Mouse (Mus musculus): Measurements from ENCODE around the gene Sertad2.

The Sertad2 gene

GRCm38 (mm10) chr11:20544801-20545515 is 1.9 kb downstream of the Sertad2 start:
- in situ Hi-C loops (cut with MboI, MseI): loop anchor here (10.0 kb wide), 1 partner anchor 560 kb away; no protein-coding TSS in a partner anchor

- in situ Hi-C loops (cut with MboI, MseI): loop anchor here (10.0 kb wide), 1 partner anchor 565 kb away; no protein-coding TSS in a partner anchor
These were observed 6.4 kb downstream of the Sertad2 start for GRCm38 (mm10) chr11:20549481-20549880.

DNA sequence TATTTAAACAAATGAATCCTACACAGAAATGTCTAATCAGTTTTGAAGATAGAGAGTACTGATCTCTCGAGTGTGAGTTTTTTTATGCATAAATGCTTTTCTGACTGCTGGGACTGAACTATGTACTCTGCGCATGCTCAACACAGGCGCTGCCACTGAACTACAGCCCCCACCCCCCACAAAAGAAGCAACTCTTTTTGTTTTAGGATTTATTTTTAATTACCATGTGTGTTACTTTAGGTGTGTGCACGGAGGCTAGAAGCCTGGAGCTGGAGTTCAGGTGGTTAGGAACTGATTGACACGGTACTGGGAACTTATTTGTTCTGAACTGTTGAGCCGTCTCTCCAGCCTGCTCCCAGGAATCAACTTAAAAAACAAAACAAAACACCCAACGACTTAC is 7.1 kb downstream of the Sertad2 start:
- in situ Hi-C loops (cut with MboI, MseI): no loop called here

DNA sequence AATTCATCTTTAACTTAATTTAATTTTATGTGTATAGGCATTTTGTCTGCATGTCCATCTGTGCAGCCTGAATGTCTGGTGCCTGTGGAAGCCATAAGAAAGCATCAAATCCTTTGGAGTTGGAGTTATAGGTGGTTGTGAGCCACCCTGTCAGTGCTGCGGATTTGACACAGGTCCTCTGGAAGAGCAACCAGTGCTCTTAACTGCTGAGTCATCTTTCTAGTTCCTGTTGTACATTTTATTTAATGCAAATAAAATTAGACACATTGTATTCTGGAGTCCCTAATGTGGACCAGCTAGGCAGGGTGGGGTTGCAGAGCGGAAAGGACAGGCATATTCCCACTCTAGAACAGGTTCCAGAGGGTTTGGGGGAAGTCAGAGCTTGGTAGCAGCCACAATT is 9.0 kb downstream of the Sertad2 start:
- in situ Hi-C loops (cut with MboI, MseI): no loop called here

DNA sequence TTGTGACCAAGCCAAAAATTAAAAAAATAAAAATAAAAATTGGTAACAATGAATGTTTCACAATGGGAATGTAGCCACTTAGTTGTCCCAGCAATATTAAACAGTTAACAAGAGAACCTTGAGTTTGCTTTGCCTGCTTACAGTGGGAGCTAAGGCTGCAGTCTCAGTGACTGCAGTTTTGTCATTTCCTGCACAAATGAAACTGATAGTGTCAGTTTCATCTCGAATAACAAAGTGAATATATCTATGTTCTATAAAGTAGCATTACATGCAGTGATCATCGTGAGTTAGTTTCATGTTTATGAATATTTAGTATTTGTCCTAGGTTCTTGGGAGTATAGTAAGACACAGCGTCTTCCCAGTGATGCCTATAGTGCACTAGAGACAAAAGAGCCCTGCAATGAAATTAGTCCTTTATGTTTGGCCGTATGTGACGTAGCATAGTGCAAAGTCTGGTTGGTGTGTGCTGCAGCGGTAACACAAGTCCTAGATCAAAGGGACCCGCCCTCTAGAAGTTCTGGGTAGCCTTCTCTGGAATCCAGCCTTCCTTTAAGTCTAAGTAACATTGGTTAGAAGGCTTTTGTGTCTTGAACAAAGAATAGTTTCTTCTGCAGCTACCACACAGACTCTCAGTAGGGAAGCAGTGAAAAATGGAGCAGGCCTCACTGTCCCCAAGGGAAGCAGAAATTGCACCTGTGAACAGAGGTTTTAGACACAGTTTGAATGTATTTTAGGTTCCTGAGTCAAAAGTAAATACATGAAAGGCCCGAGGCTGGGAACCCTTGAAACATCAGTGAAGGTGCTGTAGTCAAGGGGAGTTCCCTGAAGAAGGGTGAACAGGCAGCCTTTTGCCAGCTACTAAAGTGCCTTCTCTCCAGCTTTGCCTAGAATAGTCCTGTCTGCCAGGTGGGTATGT is 10.0 kb downstream of the Sertad2 start:
- in situ Hi-C loops (cut with MboI, MseI): no loop called here

GRCm38 (mm10) chr11:20555651-20556050 is 12.6 kb downstream of the Sertad2 start:
- in situ Hi-C loops (cut with MboI, MseI): no loop called here

GRCm38 (mm10) chr11:20556163-20556911 is 13.3 kb downstream of the Sertad2 start:
- in situ Hi-C loops (cut with MboI, MseI): no loop called here

GRCm38 (mm10) chr11:20559236-20559950 is 16.3 kb downstream of the Sertad2 start:
- in situ Hi-C loops (cut with MboI, MseI): no loop called here

DNA sequence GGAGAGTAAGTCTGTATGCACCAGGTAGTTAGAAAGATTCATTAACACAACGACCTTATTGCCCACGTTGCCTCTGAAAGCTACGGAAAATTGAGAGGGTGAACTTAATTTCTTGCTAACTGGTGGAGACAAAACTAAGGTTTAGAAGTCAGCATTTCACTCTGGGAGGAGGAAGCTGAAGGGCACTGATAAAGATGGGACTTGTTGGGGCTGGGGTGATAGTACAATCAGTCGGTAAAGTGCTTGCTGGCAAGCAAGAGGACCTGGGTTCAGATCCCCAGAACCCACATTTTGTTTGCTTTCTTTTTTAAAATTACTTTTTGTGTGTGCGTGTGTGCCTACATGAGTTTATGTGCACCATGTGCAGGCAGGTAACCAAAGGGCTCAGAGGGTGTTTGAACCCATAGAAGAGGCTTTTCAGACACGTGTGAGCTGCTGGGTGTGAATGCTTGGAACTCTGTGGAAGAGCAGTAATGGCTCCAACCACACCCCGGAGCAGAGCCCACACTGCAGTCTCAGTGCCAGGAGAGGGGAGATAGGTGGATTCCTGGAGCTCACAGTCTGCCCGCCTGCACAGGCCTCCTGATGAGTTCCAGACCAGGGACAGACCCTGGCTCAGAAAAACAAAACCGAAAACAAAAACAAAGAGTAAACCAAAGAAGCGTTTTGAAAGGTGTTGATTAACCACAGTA is 17.0 kb downstream of the Sertad2 start:
- in situ Hi-C loops (cut with MboI, MseI): no loop called here

- in situ Hi-C loops (cut with MboI, MseI): no loop called here
These were observed 18.4 kb downstream of the Sertad2 start for GRCm38 (mm10) chr11:20561323-20562002.

DNA sequence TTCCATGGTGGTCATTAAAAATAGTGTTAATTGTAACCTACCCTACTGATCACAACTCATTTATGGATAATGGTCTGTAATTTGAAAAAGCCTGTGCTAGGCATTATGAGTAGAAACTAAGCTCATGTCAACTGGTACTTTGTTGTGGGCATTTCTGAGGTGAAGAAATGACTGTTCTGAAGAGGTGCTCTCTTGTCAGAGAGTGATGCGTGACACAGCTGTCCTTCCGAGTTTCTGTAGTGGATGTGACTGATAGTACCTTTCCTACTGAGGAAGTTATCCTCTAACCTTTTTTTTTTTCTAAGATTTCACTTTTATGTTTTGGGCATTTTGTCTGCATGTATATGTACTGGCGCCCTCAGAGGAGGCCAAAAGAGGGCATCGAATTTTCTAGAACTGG is 22.0 kb downstream of the Sertad2 start:
- in situ Hi-C loops (cut with MboI, MseI): loop anchor here (5.0 kb wide), 1 partner anchor 52 kb away; no protein-coding TSS in a partner anchor

- in situ Hi-C loops (cut with MboI, MseI): no loop called here
These were observed 28.8 kb downstream of the Sertad2 start for GRCm38 (mm10) chr11:20571702-20572413.

GRCm38 (mm10) chr11:20576046-20576635 is 33.1 kb downstream of the Sertad2 start:
- in situ Hi-C loops (cut with MboI, MseI): no loop called here

- in situ Hi-C loops (cut with MboI, MseI): loop anchor here (10.0 kb wide), 1 partner anchor 88 kb away; no protein-coding TSS in a partner anchor
These were observed 39.7 kb downstream of the Sertad2 start for GRCm38 (mm10) chr11:20582758-20583157.

DNA sequence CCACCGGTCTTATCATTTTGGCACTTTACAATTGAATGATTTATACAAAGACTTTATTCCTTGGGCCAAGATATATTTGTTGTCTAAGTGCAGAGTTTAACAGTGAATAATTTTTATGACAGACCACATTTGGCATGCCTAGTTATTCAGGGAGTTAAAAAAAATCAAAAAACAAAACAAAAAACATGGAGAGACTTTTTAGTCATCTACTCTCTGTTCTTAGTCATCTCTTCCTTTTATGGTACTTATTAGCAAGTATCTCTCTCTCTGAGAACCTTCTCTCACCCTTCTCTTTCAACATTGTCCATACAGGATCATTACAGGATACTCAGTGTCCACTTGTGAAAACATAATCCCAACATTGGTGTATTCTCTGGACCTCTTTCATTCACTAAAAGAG is 42.2 kb downstream of the Sertad2 start:
- in situ Hi-C loops (cut with MboI, MseI): loop anchor here (10.0 kb wide), 1 partner anchor 90 kb away; no protein-coding TSS in a partner anchor

DNA sequence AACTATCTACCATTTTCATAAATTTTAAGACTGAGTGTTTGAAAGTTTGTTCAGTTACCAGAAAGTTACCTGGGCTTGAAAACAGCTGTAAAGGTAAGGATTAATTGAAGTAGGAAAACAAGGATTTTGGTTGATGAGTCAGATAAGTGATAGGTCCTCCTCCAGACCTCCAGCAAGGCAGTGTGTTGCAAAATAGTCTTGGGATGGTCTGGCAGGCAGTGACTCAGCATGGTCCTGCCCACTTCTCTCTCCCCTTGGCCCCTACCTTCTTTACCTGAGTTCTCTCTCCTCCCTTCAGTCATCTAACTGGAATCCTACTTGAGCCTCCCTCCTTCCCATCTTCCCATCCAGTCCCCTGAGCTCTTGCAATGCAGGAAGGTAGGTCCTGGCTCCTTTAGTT is 43.1 kb downstream of the Sertad2 start:
- in situ Hi-C loops (cut with MboI, MseI): loop anchor here (10.0 kb wide), 1 partner anchor 91 kb away; no protein-coding TSS in a partner anchor

DNA sequence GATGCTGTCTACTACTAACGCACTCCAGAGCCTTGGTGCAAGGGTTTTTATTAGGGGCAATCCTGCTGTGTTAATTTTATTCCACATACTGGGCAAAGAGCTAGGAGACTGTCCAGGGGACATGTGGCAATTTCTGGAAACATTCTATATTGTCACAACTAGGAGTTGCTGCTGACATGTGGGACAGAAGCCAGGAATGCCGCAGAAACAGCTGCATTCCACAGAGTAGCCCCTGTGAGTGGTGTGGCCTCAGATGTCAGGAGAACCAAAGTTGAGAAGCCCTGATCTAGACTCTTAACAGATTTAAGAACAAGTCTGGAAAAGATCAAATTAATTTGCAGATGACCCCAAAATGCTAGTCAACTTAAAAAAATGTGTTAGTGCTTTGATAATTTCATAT is 46.3 kb downstream of the Sertad2 start:
- in situ Hi-C loops (cut with MboI, MseI): loop anchor here (10.0 kb wide), 1 partner anchor 95 kb away; no protein-coding TSS in a partner anchor

DNA sequence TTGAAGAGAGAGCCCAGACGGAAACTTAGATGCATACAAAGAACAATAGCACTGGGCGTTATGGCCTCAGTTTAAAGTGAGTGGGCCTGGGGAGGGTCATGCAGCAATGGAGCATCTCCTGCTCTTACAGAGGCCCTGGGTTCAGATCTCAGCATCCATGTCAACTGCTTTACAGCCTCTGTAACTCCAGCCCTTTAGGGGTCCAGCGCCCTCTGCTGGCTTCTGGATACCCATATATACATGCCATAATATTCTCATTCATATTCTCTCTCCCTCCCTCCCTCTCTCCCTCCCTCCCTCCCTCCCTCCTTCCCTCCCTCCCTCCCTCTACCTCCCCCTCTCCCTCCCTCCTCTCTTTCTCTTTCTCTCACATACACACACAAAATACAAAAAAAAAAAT is 49.0 kb downstream of the Sertad2 start:
- in situ Hi-C loops (cut with MboI, MseI): no loop called here
